ENCODE assay signal across 25 mouse cellular contexts in the genomic region with DNA sequence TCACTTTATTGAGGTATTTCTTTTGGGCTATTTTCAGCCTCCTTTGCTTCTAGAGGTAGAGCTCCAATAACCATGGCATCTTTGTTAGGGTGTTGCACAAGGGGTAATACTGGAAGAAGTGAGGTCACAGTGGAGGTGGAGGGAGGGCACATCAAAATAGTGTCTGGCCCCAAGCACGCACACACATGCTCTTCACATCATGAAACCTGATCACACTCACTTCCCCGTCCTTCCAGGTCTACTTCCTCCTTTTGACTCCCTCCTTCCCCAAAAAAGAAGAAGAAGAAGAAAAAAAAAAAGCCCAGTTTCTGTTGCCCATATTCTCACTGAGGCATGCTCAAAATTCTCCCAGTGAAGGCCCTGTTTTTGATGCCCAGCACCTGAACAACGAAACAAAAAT. TPM values are rescaled to one million over a fixed set of nuclear protein-coding genes. Genes with fewer than 3 reads are reported as not detected.
DNase-seq lines count a peak whose midpoint lies in the region; ATAC-seq and TF ChIP-seq lines count a peak whose summit lies in the region.
"Had no signal": no experiment of that assay in that cellular context is flagged by ENCODE, and none has a peak within 500 bp of the region (broad histone marks: within the 10 kb centered on the region; RNA-seq: fewer than 3 reads in every experiment).

No protein-coding gene starts in this region.

- peaks cover 0 to 25% of the 10 kb centered on the region in 2 experiments; a peak in 2 of 4 replicates for H3K36me3 ChIP-seq in MEL (ENCODE audit: control insufficient read depth in 1 of 2, insufficient read depth in 2 of 2, low read length in 2 of 2)
- H3K36me3 ChIP-seq in heart, embryonic 11.5 days (ENCODE audit: control insufficient read depth, insufficient read depth, low read length) = no peaks in the 10 kb centered on the region
- H3K36me3 ChIP-seq in hindbrain, embryonic 16.5 days (ENCODE audit: control insufficient read depth, insufficient read depth, low read length) = no peaks in the 10 kb centered on the region
- no peaks in the 10 kb centered on the region for H3K36me3 ChIP-seq in heart, embryonic 10.5 days
- no peaks in the 10 kb centered on the region for H3K36me3 ChIP-seq in forebrain, embryonic 12.5 days (replicated peaks)
- H3K36me3 ChIP-seq: embryonic facial prominence, embryonic 13.5 days; G1E; hindbrain, embryonic 15.5 days had no signal

- no peak overlapping the region for H3K27ac ChIP-seq in MEL (ENCODE audit: control insufficient read depth, low read depth, low read length)
- no peak overlapping the region for H3K27ac ChIP-seq in heart, embryonic 11.5 days (ENCODE audit: low read depth, low read length)
- no peak overlapping the region for H3K27ac ChIP-seq in hindbrain, embryonic 16.5 days (ENCODE audit: low read depth, low read length)
- H3K27ac ChIP-seq in heart, embryonic 10.5 days = no peak overlapping the region
- H3K27ac ChIP-seq in forebrain, embryonic 12.5 days = no peak overlapping the region
- H3K27ac ChIP-seq: embryonic facial prominence, embryonic 13.5 days; forebrain, embryonic 13.5 days; hindbrain, embryonic 15.5 days had no signal

- 63% methylated on average over 3 of the region's 3 CpGs for WGBS in heart, embryonic 11.5 days (ENCODE audit: insufficient replicate concordance)
- WGBS in hindbrain, embryonic 16.5 days = 83% methylated on average over 3 of the region's 3 CpGs
- 70% methylated on average over 3 of the region's 3 CpGs for WGBS in heart, embryonic 10.5 days
- WGBS in forebrain, embryonic 12.5 days = 80% methylated on average over 3 of the region's 3 CpGs

- peak; percentile 58; a peak in 2 of 4 replicates for ATAC-seq in hematopoietic stem cell, adult 5-6 weeks (replicated peaks in 1 of 2; ENCODE audit: insufficient read depth in 1 of 2, low FRiP score in 2 of 2, low TSS enrichment in 1 of 2, low read depth in 1 of 2, poor library complexity in 2 of 2, severe bottlenecking in 2 of 2)
- peak; percentile 92 for ATAC-seq in monocyte, adult 5-6 weeks (replicated peaks; ENCODE audit: insufficient number of reproducible peaks, low FRiP score, low TSS enrichment, poor library complexity, severe bottlenecking)
- no peak for ATAC-seq in heart, embryonic 11.5 days (replicated peaks; ENCODE audit: insufficient number of reproducible peaks, low FRiP score, low TSS enrichment)
- ATAC-seq in hindbrain, embryonic 16.5 days = no peak
- no peak for ATAC-seq in forebrain, embryonic 12.5 days (ENCODE audit: low FRiP score)
- ATAC-seq: forebrain, embryonic 13.5 days; forebrain, postnatal 0 days; inflammation-experienced regulatory T-cells, adult 6 months; intestine, postnatal 0 days had no signal

- no peak overlapping the region for H3K9ac ChIP-seq in MEL (ENCODE audit: control insufficient read depth, low read depth, low read length, poor library complexity, severe bottlenecking)
- no peak overlapping the region for H3K9ac ChIP-seq in heart, embryonic 11.5 days (ENCODE audit: low read depth, low read length)
- no peak overlapping the region for H3K9ac ChIP-seq in hindbrain, embryonic 16.5 days (ENCODE audit: low read depth, low read length)
- no peak overlapping the region for H3K9ac ChIP-seq in forebrain, embryonic 12.5 days
- H3K9ac ChIP-seq: embryonic facial prominence, embryonic 13.5 days; forebrain, embryonic 13.5 days; forebrain, postnatal 0 days; hindbrain, embryonic 15.5 days had no signal

- no peak overlapping the region for H3K4me3 ChIP-seq in MEL (ENCODE audit: control insufficient read depth in 1 of 2, insufficient read depth in 1 of 2, low read depth in 2 of 2, low read length in 2 of 2)
- no peak overlapping the region for H3K4me3 ChIP-seq in heart, embryonic 11.5 days (ENCODE audit: low read depth, low read length)
- no peak overlapping the region for H3K4me3 ChIP-seq in hindbrain, embryonic 16.5 days (ENCODE audit: low read length)
- H3K4me3 ChIP-seq in heart, embryonic 10.5 days = no peak overlapping the region
- H3K4me3 ChIP-seq in forebrain, embryonic 12.5 days (replicated peaks) = no peak overlapping the region
- H3K4me3 ChIP-seq: embryonic facial prominence, embryonic 13.5 days; forebrain, embryonic 13.5 days; hindbrain, embryonic 15.5 days had no signal

- H3K4me2 ChIP-seq in heart, embryonic 11.5 days = no peak overlapping the region
- H3K4me2 ChIP-seq in hindbrain, embryonic 16.5 days (ENCODE audit: low read length) = no peak overlapping the region
- H3K4me2 ChIP-seq in forebrain, embryonic 12.5 days = no peak overlapping the region
- H3K4me2 ChIP-seq: embryonic facial prominence, embryonic 13.5 days; forebrain, embryonic 13.5 days; hindbrain, embryonic 15.5 days had no signal

- H3K4me1 ChIP-seq in MEL (ENCODE audit: control insufficient read depth in 1 of 2, insufficient read depth in 2 of 2, low read length in 2 of 2) = peaks cover 10 to 24% of the 10 kb centered on the region in 2 experiments
- H3K4me1 ChIP-seq in heart, embryonic 11.5 days (ENCODE audit: control insufficient read depth, insufficient read depth, low read length) = peaks cover 3% of the 10 kb centered on the region; the same call in 1 of the 2 replicates
- H3K4me1 ChIP-seq in hindbrain, embryonic 16.5 days (ENCODE audit: control insufficient read depth, insufficient read depth, low read depth, low read length) = no peaks in the 10 kb centered on the region
- peaks cover 4% of the 10 kb centered on the region; the same call in 1 of the 2 replicates for H3K4me1 ChIP-seq in heart, embryonic 10.5 days
- peaks cover 15% of the 10 kb centered on the region for H3K4me1 ChIP-seq in forebrain, embryonic 12.5 days
- H3K4me1 ChIP-seq: embryonic facial prominence, embryonic 13.5 days; hindbrain, embryonic 15.5 days had no signal

- no peaks in the 10 kb centered on the region for H3K79me2 ChIP-seq in MEL (ENCODE audit: control insufficient read depth, insufficient read depth, low read length, poor library complexity)

- no peak for TF ChIP-seq POLR2A in MEL (IDR thresholded peaks at IDR 0.05; ENCODE audit: control insufficient read depth in 1 of 2, insufficient read depth in 1 of 2, low read depth in 1 of 2, low read length in 2 of 2, poor library complexity in 1 of 2)

- no peaks in the 10 kb centered on the region for H3K9me3 ChIP-seq in MEL (replicated peaks; ENCODE audit: insufficient read depth, low read length)
- no peaks in the 10 kb centered on the region for H3K9me3 ChIP-seq in heart, embryonic 11.5 days (replicated peaks; ENCODE audit: control insufficient read depth, low read length)
- no peaks in the 10 kb centered on the region for H3K9me3 ChIP-seq in hindbrain, embryonic 16.5 days (ENCODE audit: control insufficient read depth, low read length)
- H3K9me3 ChIP-seq in heart, embryonic 10.5 days = no peaks in the 10 kb centered on the region
- no peaks in the 10 kb centered on the region for H3K9me3 ChIP-seq in forebrain, embryonic 12.5 days
- H3K9me3 ChIP-seq: embryonic facial prominence, embryonic 13.5 days; forebrain, embryonic 13.5 days; G1E; hindbrain, embryonic 15.5 days had no signal

- H3K27me3 ChIP-seq in MEL (ENCODE audit: control insufficient read depth in 1 of 2, insufficient read depth in 2 of 2, low read length in 2 of 2) = no peaks in the 10 kb centered on the region
- H3K27me3 ChIP-seq in heart, embryonic 11.5 days (ENCODE audit: control insufficient read depth, insufficient read depth, low read length) = no peaks in the 10 kb centered on the region
- no peaks in the 10 kb centered on the region for H3K27me3 ChIP-seq in hindbrain, embryonic 16.5 days (replicated peaks; ENCODE audit: control insufficient read depth, insufficient read depth, low read length)
- no peaks in the 10 kb centered on the region for H3K27me3 ChIP-seq in heart, embryonic 10.5 days (ENCODE audit: insufficient read depth, poor library complexity, severe bottlenecking)
- H3K27me3 ChIP-seq in forebrain, embryonic 12.5 days = no peaks in the 10 kb centered on the region
- H3K27me3 ChIP-seq: embryonic facial prominence, embryonic 13.5 days; forebrain, embryonic 13.5 days; hindbrain, embryonic 15.5 days had no signal

- DNase-seq in 416B (ENCODE audit: low read depth) (peak; percentile 57), MEL (ENCODE audit: low read depth, low spot score) (peak; percentile 80)
- no peak for DNase-seq in heart, embryonic 10.5 days (ENCODE audit: low spot score)
- DNase-seq: adrenal gland, postnatal 10 days; cerebellum, adult 11-12 months; cerebellum, adult 9-10 months; cerebellum, postnatal 25 days; forebrain, postnatal 0 days; gastrocnemius, postnatal 14 days; heart, postnatal 14 days had no signal

- TF ChIP-seq EP300 in MEL (IDR thresholded peaks at IDR 0.05; ENCODE audit: low read depth in 1 of 2, low read length in 2 of 2) = peak; percentile 28 to 74; a peak in 3 of 4 replicates

- no peak for TF ChIP-seq RAD21 in MEL (IDR thresholded peaks at IDR 0.05; ENCODE audit: low read depth, low read length)

- TF ChIP-seq CTCF in MEL (IDR thresholded peaks at IDR 0.05 in 2 of 3, conservative IDR thresholded peaks at IDR 0.05 in 1 of 3; ENCODE audit: control insufficient read depth in 1 of 3, insufficient read depth in 1 of 3, low read depth in 2 of 3, low read length in 3 of 3, poor library complexity in 1 of 3, severe bottlenecking in 1 of 3) = no peak

TF ChIP-seq in MEL, 35 proteins besides CTCF, POLR2A, EP300 and RAD21 (continues in another document):
- peak; percentile 34 for TF ChIP-seq SIN3A (IDR thresholded peaks at IDR 0.05; ENCODE audit: low read length)

RNA-seq across cellular contexts. Expression of gene Gm11492, which starts 39.1 kb away (rescaled TPM):
- not detected in 2 replicates for total RNA-seq in MEL (2012; rRNA removed)
- polyA plus RNA-seq in MEL (2012; ENCODE audit: insufficient read depth in 1 of 2, insufficient read length in 2 of 2, low read depth in 1 of 2, low replicate concordance in 2 of 2, missing spikeins in 1 of 2) = not detected
- not detected in 2 replicates for total RNA-seq in hematopoietic stem cell, adult 5-6 weeks (2017)
- total RNA-seq in monocyte, adult 5-6 weeks (2017) = 1.5 TPM in 1 of 3 replicates, not detected in the others
- not detected in 2 replicates for polyA plus RNA-seq in heart, embryonic 11.5 days (2014; fragmentation: Nextera tagmentation; extraction: Ambion mirVana)
- not detected in 2 replicates for polyA plus RNA-seq in hindbrain, embryonic 16.5 days (2015; fragmentation: Nextera tagmentation; extraction: Ambion mirVana)
- polyA plus RNA-seq in heart, embryonic 10.5 days (2016; fragmentation: Nextera tagmentation; extraction: Ambion mirVana) = not detected in 2 replicates
- not detected in 2 replicates for polyA plus RNA-seq in forebrain, embryonic 12.5 days (2016; fragmentation: Nextera tagmentation; extraction: Ambion mirVana)
- total RNA-seq: adrenal gland, postnatal 10 days; forebrain, postnatal 0 days; gastrocnemius, adult 18-20 months; gastrocnemius, postnatal 14 days; heart, adult 8-10 months; heart, postnatal 14 days had no signal
- polyA plus RNA-seq: embryonic facial prominence, embryonic 13.5 days; forebrain, embryonic 13.5 days; forebrain, postnatal 0 days; G1E; heart, embryonic 14.5 days; hindbrain, embryonic 11.5 days; hindbrain, embryonic 15.5 days; inflammation-experienced regulatory T-cells, adult 6 months; intestine, postnatal 0 days had no signal

RNA-seq across cellular contexts. Expression of gene Sept4, which starts 41.3 kb away (rescaled TPM):
- 1.0 and 1.5 TPM in 2 replicates for total RNA-seq in MEL (2012; rRNA removed)
- 1 to 10 TPM in 1 of 2 experiments, not detected in 1; 2.4 TPM for polyA plus RNA-seq in MEL (2012; ENCODE audit: insufficient read depth in 1 of 2, insufficient read length in 2 of 2, low read depth in 1 of 2, low replicate concordance in 2 of 2, missing spikeins in 1 of 2)
- 7.6 and 12.0 TPM in 2 replicates for total RNA-seq in hematopoietic stem cell, adult 5-6 weeks (2017)
- 6.6 to 16.9 TPM (median 9.6 TPM) in 3 replicates for total RNA-seq in monocyte, adult 5-6 weeks (2017)
- polyA plus RNA-seq in heart, embryonic 11.5 days (2014; fragmentation: Nextera tagmentation; extraction: Ambion mirVana) = 11.7 and 13.3 TPM in 2 replicates
- 43.4 and 47.7 TPM in 2 replicates for polyA plus RNA-seq in hindbrain, embryonic 16.5 days (2015; fragmentation: Nextera tagmentation; extraction: Ambion mirVana)
- 11.2 and 14.3 TPM in 2 replicates for polyA plus RNA-seq in heart, embryonic 10.5 days (2016; fragmentation: Nextera tagmentation; extraction: Ambion mirVana)
- polyA plus RNA-seq in forebrain, embryonic 12.5 days (2016; fragmentation: Nextera tagmentation; extraction: Ambion mirVana) = 8.1 and 8.3 TPM in 2 replicates

Comparison
In these comparisons a context has a peak if more than half of its experiments do, and no peak if none do; other contexts are left out.
1. ATAC-seq: peak in hematopoietic stem cell, adult 5-6 weeks (2 of 2) and monocyte, adult 5-6 weeks (single experiment); none in heart, embryonic 11.5 days (single experiment), hindbrain, embryonic 16.5 days (single experiment) and forebrain, embryonic 12.5 days (single experiment).